Mouse (Mus musculus): ENCODE results near the gene Olfr1393. TPM values are rescaled to one million over a fixed set of nuclear protein-coding genes. Genes with fewer than 3 reads are reported as not detected.

Olfr1393 gene
- not detected for total RNA-seq (2021)
- long read RNA-seq, experiment 1 = 0 reads
- long read RNA-seq, experiment 2 = 0 reads

DNA sequence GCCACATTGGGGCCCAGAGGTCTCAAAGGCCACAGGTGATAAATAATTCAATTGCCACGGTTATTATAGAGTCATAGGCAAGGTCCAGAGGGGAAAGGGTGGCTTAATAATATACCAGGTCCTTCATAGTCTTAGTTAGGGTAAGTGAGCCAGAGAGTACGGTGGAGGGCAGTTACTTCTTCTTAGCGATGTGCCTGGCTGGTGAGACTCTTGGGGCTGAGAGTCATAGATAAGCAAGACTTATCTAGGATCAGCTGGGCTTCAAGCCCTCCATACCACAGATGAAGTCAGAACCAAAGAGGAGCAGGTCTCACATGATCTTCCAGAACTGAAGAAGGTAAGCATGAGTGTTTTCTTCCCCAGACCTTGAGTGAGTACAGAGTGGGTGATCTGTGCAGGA, at the start of gene Olfr1393:
Gene Olfr1393, plus strand, starts transcription at position 83 of the 400 bp plus-strand sequence.
- DNase-seq = no peak

DNA sequence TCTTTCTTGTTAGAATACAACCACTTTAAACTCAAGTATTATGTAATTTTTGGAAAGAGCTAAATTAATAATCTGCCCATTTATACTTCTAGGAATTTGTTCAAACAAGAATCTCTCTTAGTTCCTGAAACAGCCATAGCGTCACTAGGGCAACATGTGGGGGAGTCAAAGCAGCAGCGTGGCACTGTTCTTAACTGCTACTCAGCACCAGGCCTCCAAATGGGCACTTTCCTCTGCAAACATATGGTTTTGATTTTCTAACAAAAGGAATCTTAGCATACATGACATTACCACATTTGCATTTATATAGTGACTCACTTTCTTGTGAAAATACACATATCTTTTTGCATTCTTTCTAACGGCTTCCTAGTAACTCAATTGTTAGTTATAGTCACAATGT, 45.3 kb upstream of the Olfr1393 start:
- DNase-seq = no peak

DNA sequence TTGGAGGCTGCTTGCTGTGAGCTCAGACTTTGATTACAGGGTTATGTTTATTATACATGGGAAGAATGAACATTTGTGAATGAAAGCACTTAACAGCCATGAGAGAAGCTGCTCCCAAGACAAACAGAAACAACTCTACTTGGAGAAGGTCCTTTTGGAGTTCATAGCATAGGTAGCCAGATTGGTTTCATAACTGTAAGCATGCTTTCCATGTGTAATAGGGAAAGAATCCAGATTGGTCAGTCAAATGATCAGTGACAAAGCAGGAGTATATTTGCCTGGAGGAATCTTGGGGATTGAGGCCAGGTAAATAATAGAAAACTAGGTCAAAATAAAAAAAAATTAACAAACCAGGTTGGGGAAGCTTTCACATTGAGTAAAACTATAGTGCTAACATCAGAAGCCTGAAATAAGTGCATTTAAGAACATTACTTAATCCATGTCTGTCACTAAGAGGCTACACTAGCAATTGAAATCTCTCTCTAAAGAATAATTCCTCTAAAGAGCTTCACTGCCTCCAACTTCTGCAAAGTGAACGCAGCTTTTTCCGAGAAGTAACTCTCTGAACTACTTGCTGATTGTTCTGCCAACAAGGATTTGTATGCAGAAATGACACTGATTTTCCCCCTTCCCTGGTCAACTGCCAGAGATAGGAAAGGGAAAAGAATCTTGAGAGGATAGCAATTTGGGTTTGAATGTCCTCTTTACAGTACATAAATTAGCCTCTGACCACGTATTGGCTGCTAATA, 42.5 kb upstream of the Olfr1393 start:
- no peak for DNase-seq

DNA sequence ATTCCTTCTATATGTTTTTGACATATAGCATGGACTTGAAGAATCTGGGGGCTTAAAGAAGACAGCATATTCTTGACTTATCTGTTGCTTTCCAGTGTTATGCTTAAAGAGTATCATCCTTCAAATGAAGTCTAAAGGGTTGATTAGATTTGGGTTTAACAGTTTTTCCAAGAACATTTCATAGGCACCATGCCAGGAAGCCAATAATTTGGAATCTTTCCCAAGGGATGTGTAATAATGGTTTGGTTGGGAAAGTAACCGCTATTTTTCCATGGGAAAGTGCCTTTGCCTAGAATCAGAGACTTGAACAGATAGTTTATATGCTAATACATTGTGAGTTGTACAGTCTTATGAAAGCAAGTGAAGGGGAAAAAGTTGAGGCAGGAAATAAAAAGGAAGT, 41.2 kb upstream of the Olfr1393 start:
- peak; percentile 37 for DNase-seq

DNA sequence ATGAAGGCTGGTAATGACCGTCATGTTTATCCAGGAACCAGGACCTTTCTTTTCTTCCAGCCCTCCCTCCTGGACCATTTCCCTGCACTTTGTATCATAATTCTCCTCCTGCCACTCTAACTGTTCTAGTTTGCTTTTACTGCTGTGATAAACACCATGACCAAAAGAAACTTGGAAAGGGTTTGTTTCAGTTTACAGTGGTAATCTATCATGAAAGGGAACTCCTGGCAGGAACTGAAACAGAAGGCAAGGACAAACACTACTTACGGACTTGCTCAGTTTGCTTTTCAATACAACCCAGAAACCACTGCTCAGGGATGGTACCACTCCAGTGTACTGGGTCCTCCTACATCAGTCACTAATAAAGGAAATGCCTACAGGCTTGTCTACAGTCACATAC, 40.6 kb upstream of the Olfr1393 start:
- no peak for DNase-seq

DNA sequence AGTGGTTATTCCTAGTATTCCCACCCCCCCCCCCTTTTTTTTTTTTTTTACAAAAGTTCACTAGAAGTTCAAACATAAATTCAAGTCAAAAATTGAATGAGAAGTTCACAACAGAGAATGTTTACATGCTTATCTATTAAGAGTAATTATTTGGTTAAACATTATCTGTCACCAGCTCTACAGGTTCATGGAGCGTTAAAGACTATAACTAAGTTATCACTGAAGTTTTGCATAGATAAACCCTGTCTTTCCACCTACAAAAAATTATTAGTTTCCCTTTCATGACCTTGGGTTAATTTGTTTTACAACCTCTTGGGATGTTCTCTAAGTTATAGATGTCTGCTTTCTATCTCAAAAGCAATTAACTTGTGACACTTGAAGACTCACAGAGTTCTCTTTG, 37.8 kb upstream of the Olfr1393 start:
- no peak for DNase-seq

DNA sequence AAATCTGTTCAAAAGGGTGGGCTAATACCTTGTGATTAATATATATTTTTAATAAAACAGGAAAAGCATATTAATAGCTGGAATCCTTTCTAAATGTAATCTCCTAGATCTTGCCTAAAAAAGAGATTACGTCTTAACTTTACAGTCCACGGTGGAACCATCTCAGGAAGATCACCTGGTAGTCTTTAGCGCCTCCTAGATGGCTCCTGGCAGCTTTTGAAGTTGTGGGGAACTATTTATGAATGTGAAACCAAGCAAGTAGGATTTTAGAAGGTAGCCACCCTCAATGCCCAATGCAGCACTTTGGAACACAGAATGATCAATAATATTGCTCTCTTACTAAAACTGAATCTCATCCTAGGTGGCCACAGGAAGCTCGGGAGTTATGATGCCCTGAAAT, 37.2 kb upstream of the Olfr1393 start:
- DNase-seq = no peak

DNA sequence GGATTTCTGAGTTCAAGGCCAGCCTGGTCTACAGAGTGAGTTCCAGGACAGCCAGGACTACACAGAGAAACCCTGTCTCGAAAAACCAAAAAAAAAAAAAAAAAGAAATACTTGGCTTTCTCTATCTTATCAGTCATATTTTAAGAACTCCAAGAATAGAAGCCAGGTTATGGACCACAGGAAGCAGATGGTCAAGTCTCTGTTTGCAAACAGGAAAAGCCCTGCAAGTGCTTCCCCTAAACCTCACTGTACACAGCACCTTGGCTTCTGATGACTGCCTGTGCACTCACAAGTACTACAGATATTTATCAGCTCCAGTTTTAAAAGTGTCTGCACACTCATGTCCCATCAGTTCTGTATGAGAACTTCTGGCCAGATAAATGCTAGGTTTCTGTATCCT, 36.6 kb upstream of the Olfr1393 start:
- no peak for DNase-seq

DNA sequence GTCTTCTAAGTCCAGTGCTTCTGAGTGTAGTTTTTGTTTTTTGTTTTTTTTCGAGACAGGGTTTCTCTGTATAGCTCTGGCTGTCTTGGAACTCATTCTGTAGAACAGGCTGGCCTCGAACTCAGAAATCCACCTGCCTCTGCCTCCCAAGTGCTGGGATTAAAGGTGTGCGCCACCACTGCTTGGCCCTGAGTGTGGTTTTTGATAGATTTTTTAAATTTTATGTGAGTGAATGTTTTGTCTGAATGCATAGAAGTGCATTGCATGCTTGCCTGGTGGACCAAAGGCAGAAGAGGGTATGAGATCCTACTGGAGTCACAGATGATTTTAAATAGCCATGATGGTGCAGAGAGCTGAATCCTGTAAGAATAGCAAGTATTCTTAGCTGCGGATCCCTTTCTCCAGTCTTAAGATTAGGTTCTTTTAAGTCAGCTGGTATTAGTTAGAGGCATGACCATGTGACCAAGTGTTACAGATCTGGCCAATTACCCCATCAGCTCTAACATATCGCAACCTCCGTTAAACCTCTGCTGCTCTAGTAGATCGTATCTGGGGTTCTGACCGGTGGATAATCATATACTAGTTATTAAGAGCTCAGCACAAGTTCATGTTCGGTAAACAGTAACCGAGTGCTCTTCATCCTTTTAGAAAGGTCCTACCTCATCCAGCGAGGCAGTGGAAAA, 35.0 kb upstream of the Olfr1393 start:
- no peak for DNase-seq

DNA sequence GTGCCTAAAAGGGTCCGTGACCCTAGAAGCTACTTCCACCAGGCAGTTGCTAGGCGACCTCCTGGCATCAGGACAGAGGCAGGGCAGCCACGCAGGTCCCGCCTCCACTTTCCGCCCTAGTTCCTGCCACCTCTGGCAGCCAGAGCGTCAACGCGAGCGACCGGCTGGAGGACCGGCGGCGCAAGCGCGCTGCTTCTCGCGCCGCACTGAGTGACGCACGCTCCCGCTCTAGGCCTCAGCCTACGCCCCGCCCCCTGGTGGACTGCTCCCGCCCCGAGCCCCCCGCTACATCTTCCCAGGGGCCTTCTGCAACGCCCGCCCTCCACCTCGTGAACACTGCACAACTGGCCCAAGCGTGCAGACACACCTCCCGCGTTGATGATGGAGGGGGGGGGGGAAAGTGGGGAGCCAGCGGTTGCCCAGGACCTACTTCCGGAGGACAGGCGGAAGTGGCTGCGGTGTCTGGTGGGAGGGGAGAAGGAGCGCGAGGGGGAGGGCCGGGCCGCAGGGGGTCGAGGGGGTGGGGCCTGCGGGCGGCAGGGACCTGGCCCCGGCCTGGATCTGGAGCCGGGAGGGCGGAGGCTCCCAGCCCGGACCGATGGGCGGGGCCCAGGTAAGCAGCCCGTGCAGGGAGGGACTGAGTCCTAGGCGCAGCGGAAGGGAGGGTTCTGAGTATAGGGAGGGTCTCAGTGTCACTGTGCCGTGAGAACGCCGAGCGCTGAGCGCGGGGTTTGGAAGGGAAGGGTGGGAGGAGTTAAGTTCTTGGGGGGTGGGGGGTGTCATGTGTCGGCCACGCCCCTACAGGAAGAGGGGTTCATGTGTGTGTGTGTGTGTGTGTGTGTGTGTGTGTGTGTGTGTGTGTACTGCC, 34.1 kb upstream of the Olfr1393 start, which contains the start of gene Mgat1:
Gene Mgat1, plus strand, starts transcription at position 465 of the 868 bp plus-strand sequence.
- peak; percentile 96 for DNase-seq

DNA sequence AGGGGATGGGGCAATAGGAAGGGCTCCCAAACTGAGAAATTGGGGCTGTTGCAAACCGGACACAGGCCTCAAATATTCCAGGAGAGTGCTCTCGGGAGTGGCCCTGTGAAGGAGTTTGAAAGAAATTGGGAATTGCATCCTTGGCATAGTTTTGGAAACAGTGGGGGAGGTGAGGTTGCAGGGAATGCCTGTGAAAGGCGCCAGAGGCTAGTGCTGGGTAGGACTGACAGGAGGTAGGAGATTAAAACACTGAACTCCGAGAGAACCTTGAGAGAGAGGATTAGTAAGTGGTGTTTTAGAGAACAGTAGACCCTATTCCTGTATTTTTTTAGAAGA, 33.5 kb upstream of the Olfr1393 start:
- DNase-seq = no peak

DNA sequence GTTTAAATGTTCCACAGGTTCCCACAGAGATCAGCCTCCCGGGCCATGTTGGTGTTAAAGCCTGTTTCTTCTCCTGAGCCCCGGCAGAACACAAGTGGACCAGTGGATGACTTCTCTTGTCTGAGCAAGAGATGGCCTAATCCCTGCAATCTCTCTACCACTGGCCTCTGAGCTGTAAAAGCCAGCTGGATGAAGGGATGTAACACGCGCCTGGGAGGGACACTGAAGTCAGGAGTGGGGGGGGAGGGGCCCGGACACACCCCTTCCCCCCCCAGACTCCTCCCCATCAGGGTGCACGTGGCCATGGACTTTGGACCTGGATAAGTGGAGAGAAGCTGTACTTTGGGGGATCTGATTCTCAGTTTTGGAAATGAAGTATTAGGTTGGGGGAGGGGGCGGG, 32.9 kb upstream of the Olfr1393 start:
- peak; percentile 74 for DNase-seq

DNA sequence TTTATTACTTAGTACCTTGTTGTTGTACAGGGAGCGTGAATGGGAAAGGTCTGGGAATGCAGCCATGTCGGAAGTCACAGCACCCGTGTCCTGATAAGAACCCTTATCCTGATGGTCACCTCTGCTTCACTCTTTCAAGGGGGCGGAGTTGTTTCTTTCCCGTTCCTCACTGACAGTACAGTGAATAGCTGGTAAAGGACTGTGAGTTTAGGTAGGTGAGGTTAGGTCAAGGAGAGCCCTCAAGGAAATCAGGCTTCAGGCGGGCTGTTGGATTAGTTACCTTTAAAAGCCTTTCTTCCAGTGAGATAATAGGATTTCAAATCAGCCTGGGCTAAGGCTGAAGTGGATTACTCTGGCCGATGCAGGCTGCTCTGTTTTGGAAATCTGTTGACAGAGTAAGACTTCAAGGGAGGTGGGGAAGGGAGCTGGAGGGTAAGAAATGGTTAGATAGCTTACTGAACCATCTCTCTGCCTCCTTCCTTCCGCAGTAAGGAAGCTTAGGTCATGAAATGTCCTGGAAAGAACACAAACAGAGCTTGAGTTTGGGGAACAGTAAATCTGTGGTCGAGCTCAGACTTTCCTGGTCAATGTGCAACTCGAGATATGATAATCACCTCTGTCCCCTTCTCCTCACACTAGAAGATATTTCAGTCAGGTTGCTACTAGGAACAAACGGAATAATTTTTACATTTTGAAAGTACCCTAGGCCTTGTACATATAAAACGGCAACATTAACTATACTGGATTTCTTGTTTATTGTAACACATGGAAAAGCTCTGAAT, 32.3 kb upstream of the Olfr1393 start:
- no peak for DNase-seq

DNA sequence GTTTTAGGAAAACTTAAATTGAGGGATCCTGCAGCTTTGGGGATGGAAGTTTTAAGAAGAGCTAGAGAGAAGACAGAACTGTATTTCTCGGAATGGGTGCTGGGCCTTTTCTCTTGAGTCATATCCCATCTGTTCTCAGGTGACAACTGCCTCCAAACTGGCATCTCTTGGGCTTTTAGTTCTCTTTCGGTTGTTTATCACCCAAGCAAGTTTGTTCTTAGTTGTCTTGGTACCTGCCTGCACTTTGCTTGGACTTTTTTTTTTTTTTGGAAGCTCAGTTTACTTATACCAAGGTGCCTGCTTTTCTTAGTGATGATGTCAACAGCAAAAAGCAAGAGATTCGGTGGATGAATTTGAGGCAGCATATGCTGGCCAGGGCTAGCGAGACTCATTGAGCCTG, 31.6 kb upstream of the Olfr1393 start:
- DNase-seq = no peak

DNA sequence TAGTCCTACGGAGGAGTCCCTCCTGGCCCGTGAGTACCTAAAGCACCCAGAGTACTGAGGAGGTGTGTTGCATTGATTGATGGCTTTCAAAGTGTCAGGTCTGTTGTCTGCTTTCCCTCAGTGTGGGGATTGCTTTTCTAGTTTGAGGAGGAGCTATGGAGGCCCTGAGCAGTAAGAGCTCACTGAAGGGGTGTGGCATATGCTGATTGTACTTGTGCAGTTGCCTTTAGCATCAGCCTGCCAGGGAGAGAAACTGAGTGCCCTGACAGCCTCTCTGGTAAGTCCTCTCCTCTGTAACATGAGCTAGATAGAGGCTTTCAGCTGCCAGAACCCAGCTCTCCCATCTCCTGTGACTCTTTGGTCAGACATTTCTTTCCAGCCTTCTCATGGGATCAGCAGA, 30.8 kb upstream of the Olfr1393 start:
- DNase-seq = no peak

DNA sequence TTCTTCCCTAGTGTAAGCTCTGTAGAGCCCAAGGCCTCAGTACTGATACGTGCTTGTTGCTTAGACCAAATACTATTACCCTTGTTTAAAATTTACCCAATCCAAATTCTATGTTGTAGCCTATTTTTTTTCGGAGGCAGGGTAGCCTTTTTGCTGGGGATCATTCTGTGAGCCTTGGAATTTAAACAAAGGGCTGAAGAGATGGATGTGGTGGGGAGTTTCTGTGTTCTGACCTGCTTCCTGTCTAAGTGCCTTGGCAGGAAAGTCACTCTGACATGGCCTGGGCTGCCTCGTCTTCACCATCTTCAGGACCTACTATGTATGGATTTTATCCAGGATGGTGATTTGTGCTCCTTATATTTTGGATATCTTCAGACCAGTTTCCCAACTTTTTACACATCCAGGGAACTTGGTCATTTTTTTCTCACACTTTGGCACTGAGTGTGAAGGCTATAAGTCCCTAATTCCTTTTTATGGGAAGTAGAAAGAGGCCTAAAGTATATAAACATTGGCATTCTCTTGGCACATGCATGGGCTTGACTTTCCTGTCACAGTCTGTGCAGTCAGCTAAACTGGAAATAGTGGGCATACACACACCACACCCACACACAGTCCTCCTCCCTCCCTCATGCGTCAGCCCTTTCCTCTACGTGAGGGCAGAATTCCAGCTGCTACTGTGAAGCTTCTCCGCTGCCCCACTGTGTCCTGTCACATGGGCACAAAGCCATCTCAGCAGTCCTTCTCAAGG, 29.7 kb upstream of the Olfr1393 start:
- DNase-seq = peak; percentile 74

DNA sequence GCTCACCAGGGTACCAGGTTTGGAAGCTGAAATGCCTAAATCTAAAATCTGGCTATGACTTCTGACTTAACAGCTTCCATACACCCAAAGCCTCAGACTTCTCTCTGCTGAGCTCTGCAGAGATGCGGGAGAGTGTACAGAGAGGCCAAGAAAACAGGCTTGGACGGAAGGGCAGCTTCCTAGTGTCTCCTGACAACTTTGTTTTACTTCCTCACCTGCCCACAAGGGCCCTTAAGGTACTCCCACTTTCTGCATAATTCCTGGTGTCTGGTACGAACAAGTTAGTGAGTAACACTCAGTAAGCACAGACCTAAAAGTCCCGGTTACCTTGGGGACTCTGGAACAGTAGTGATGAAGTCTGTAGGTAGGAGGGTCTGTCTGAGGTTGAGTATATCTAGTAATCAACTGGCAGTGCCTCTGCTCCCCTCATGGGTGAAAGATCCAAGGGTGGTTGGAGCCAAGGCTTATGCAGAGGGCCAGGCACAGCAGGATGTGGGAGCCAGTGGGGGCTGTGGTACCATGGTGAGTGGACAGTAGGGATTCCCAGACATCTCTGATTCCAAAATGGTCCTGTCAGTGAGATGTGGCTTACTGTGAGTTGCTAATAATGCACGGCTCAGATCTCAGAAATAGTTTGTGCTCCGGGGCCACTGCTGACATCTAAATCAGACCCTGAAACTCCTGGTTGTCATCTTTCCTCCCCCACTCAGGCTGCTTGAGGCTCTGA, 29.0 kb upstream of the Olfr1393 start:
- DNase-seq = no peak

DNA sequence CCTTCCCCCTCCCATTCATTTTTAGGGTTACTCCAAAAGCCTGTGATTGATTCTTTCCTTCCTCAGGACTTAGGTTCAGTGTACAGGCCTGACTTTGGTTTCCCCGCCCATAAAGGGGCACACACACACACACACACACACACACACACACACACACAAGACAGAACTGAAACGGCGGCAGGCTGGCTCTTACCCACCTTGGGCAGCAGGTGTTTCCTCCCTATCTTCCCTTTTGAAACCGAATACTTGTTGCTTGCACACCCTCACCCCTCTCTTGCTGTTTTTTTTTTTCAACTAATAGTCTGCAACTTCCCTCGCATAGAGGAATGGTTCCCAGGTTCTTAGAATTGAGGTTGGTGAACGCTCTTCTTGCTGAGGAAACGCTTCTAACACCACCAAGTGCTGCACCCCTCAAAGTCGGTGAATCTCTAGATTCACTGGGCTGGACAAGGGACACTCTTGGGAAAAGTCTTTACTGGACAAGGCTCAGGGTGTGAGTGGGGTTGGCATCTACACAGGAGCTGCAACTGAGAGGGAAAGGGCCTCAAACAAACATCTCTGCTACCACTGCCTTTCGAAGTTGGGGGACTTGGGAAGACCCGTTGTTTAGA, 28.2 kb upstream of the Olfr1393 start:
- no peak for DNase-seq

DNA sequence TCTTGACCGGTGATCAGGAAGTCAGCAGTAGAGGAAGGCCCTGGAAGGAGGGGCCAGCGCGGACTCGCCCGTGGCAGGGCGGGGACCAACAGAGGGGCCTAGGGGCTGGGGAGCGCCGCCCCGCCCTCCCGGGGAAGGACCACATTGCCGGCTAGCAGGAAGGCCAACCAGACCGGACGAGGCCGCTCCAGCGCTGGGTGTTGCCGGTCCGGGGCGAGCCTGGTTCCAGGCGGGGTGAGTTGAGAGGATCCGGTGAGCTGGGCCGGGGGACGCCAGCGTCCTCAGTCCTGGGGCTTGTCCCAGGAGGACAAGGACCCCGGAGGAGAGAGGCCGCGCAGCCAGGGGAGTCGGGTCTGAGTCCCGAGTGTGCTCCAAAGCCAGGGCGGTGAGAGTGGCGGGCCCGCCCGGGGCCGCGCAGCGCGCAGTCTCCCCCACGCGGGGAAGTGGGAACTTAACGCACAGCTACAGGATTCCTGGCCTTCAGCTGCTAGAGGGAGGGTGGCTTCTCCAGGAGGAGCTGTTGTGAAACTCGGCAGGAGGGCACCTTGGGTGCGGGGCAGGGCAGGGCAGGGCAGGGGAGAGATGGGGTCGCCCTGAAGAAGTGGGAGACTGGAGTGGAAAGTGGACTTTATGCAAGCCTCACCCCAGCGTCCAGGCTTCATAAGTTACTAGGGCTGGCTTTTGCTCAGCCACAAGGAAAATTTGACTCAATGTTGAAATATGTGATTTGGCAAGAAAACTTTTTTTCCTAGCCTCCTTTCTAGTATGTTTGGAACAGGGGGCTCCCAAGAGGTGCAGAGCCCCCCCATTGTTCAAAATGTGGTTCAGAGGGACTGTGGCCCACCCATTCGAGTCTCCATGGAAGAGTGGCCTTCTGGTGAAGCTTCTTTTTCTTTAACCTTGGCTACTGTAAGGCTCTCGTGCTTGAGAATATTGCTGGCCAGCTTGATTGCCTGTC, 27.4 kb upstream of the Olfr1393 start:
- DNase-seq = peak; percentile 94

Data from adrenal gland, postnatal 10 days (tissue).